Mouse (Mus musculus) embryonic fibroblast, embryonic 13.5 days (primary cell): ENCODE data around the gene Atg7.

Experiments used
- CTCF ChIP-seq: IDR thresholded peaks from 2 replicates; pipeline ENCODE4 v1.5.1; 2011; ENCODE audit warnings: mild to moderate bottlenecking, control low read depth, low read length, moderate library complexity, borderline replicate concordance; ENCODE audit not compliant: insufficient read depth
- POLR2A ChIP-seq: IDR thresholded peaks from 2 replicates; pipeline ENCODE4 v1.6.1; 2011; ENCODE audit warnings: low read depth, mild to moderate bottlenecking, control low read depth, low read length, moderate library complexity

- TF ChIP-seq POLR2A: no peak
- TF ChIP-seq CTCF: peak; percentile 17; the same call in 1 of the 2 replicates
Measured at GRCm38 (mm10) chr6:114723925-114724324, 81.0 kb downstream of the Atg7 start.
